Mouse (Mus musculus) ovary, adult 2 months (tissue): ENCODE data around the gene Hoxb13. TPM values are rescaled to one million over a fixed set of nuclear protein-coding genes. Genes with fewer than 3 reads are reported as not detected.

Experiments used
- polyA plus RNA-seq: library from polyadenylated mRNA; depleted of rRNA; stranded (reverse); fragments of >200 nt; gene quantifications from 2 replicates; pipeline ENCODE4 v1.2.3, GENCODE M21; 2012; rRNA removed

Gene Hoxb13
- polyA plus RNA-seq, result not detected in 2 replicates

DNA sequence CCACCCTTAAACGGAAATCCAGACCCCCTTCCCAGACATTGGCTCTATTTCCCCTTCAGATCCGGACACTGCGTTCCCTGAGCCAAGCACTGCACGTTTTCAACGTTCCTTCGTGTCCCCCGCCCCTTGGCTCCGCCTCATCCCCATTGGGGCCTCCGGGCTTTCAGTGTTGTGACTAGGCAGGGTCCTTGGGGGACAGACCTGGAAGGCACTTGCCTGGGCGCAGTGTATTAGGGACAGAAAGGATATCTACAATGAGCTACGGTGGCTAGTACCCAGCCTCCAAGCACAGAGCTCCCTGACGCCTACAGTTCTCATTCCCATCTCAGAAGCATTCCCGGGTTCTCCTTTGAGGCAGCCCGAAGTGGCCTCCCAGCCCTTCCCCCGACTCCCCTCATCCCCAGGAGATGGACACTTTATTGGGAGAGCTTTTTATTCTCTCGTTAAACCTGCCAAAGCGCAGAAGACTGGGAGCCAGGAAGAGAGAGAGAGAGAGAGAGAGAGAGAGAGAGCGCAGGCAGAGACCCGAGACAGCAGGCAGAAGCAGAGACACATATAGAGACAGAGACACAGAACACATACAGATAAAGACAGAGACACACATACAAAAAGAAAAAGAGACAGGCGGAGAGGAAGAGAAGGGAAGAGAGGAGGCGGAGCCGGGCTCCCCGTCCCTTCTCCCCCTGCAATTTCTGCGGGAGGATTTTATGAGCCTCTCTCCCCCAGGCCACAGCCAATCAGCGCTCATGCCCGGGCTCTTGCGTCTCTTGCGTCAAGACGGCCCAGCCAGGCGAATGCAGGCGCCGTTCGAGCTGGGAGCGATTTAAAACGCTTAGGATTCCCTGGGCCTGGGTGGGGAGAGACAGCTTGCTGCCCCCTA, at the start of gene Hoxb13:
TSS of gene Hoxb13 (plus strand) at position 796 of the 880 bp plus-strand sequence.

Other genes starting within 250 kb of the Hoxb13 start
- gene Igf2bp1, start 188.4 kb upstream of the Hoxb13 start, polyA plus RNA-seq, result 0.13 and 0.19 TPM in 2 replicates
- not detected in 2 replicates for gene Gip, start 169.8 kb upstream of the Hoxb13 start, polyA plus RNA-seq
- gene Snf8, start 159.4 kb upstream of the Hoxb13 start, polyA plus RNA-seq, result 20.0 and 22.1 TPM in 2 replicates
- gene Ube2z, start 128.9 kb upstream of the Hoxb13 start, polyA plus RNA-seq, result 38.8 and 39.7 TPM in 2 replicates
- gene Atp5g1, start 118.6 kb upstream of the Hoxb13 start, polyA plus RNA-seq, result 450 and 554 TPM in 2 replicates
- 0.13 TPM in 1 of 2 replicates, not detected in the other for gene Calcoco2, start 82.4 kb upstream of the Hoxb13 start, polyA plus RNA-seq
- 1.2 and 1.7 TPM in 2 replicates for gene Ttll6, start 60.5 kb upstream of the Hoxb13 start, polyA plus RNA-seq
- gene Hoxb9, start 77.1 kb downstream of the Hoxb13 start, polyA plus RNA-seq, result 3.0 and 3.3 TPM in 2 replicates
- gene Hoxb8, start 87.6 kb downstream of the Hoxb13 start, polyA plus RNA-seq, result 40.2 and 48.4 TPM in 2 replicates
- gene Hoxb7, start 92.3 kb downstream of the Hoxb13 start, polyA plus RNA-seq, result 6.5 and 8.1 TPM in 2 replicates
- gene Hoxb6, start 98.2 kb downstream of the Hoxb13 start, polyA plus RNA-seq, result 33.9 and 44.1 TPM in 2 replicates
- gene Hoxb5, start 109.0 kb downstream of the Hoxb13 start, polyA plus RNA-seq, result 7.6 and 8.0 TPM in 2 replicates
- 5.0 and 6.5 TPM in 2 replicates for gene Hoxb4, start 124.0 kb downstream of the Hoxb13 start, polyA plus RNA-seq
- 15.2 and 16.2 TPM in 2 replicates for gene Hoxb3, start 129.0 kb downstream of the Hoxb13 start, polyA plus RNA-seq
- gene Hoxb2, start 156.2 kb downstream of the Hoxb13 start, polyA plus RNA-seq, result 18.4 and 31.6 TPM in 2 replicates
- not detected in 2 replicates for gene Hoxb1, start 171.4 kb downstream of the Hoxb13 start, polyA plus RNA-seq